Mouse (Mus musculus) MEL (cell line): ENCODE data around the gene Rasl12.

Source experiments
- CHD2 ChIP-seq: IDR thresholded peaks from 2 replicates; pipeline ENCODE4 v1.6.1; 2011; ENCODE audit warnings: low read length, improper control_type of control experiment
- EP300 ChIP-seq, 2 experiments: IDR thresholded peaks; 2 replicates each; pipeline ENCODE4 v1.6.1; 2011; ENCODE audit warnings: improper control_type of control experiment in 2 of 2, low read length in 2 of 2, low read depth in 1 of 2, mild to moderate bottlenecking in 1 of 2

GRCm38 (mm10) chr9:65424393-65424792 is 26.1 kb downstream of the Rasl12 start:
- TF ChIP-seq EP300 (IDR thresholded peaks at IDR 0.05; ENCODE audit: low read depth in 1 of 2, low read length in 2 of 2) (no peak), CHD2 (no peak)
